Mouse (Mus musculus) bone marrow, adult 2 months (tissue): Measurements from ENCODE around the gene Zdhhc9.

Experiments
- CTCF ChIP-seq: fragments of 200-500 bp; IDR thresholded peaks from 2 replicates; pipeline ENCODE4 v1.5.1; 2011; ENCODE audit warnings: low read length, control low read depth; ENCODE audit not compliant: control insufficient read depth, insufficient read depth
- POLR2A ChIP-seq: fragments of 200-500 bp; IDR thresholded peaks from 2 replicates; pipeline ENCODE4 v1.6.1; 2011; ENCODE audit warnings: low read depth, mild to moderate bottlenecking, control low read depth, low read length, borderline replicate concordance; ENCODE audit not compliant: control insufficient read depth

DNA sequence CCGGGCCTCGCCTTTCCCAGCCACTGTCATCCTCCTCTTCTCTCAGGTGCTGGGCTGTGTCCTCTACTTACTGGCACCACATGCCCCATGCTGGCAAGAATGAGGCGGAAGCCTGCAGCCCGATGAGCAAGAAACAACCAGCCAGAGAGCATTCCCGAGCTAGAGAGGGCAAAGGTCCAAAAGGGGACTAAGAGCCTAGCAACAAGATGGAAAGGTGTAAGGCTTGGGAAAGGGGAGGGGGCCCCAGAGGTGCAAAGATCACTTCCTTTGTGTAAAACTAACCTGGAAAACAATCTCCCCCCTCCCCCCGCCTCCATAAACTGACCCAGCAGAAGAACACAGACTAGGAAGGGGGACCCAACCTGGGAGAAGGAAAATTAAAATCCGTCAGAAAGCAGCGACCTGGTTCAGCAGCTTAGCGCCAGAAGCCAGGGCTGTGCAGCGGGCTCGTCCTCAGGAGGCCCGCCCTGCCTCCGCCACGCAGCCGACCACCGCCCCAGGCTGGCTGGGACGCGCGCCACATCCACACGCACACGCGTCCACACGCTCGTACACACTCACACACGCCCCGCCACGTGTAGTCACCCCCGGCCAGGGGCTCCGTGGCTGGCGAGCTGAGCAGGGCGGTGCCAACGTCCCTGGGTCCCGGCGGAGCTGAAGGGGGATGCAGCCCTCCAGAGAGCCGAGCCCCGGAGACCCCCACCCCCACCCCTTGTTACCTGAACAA is 754 bp downstream of the Zdhhc9 start:
- TF ChIP-seq CTCF = no peak
- no peak for TF ChIP-seq POLR2A
